Mouse (Mus musculus) heart, postnatal 10 days (tissue): ENCODE measurements at regions not wholly inside any gene's neighbourhood (a gene's known extent, or its start where the extent isn't known, plus 50 kb on each side); places are given as distances from the start of the nearest gene placed in this dataset.
A peak's percentile ranks its signal among the peaks of the same experiment; 100 is the strongest.

Experiments used
- DNase-seq, 2 experiments: peaks; one replicate each; pipeline ENCODE4 v3.0.0; 2021
- intact Hi-C: fragments of 180-260 bp; cut with DNase I; formaldehyde crosslinking; loops from one replicate; pipeline ENCODE4 v1.15.1; 2025

DNA sequence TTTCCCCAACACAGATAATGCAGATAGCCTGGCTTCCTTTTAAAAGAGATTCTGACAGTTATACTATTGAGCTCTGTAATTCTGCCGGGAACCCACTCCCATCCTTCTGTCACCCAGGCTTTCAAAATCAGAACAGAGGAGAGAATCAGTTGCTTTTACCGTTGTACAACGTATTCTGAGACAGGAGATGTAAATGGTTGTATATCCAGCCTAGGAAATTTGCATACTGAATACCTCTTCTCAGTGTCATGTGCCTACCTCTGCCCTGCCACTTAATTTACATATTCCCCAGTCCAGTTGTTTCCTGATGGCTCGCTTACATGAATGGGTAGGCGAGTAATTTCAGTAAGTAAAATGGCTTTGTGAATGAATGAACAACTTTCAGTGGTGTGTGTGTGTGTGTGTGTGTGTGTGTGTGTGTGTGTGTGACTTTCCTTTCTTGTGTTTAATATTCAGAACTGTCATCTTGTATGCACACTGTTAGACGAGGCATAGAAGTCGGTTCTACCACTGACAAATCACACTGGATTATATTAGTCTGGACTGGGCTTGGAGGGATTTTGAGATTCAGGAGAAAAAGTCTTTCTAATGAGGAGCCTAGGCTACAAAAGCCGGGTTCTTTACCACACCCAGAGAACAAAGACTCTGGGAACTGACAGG, 282.2 kb upstream of the Cdh6 start:
- intact Hi-C loops: no loop called here
- no peak for DNase-seq

DNA sequence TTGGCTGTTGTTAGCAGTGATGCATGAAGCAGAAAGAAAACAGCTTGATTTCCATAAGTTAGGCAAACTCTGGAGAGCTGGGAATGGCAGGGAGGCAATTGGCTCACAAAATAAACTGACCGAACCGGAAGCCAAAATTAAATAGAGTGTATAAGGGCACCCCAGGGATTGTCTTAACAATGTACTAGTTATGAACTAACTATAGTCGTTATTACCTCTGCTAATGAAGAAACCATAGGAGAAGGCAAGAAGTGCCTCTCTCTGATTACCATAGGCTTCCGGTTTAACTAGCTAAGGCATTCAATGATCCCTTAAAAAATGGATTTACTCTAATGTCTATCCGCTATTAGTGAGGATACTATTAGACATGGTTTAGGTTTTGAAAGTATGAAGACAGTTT, 276.9 kb upstream of the Cdh6 start:
- DNase-seq: no peak

DNA sequence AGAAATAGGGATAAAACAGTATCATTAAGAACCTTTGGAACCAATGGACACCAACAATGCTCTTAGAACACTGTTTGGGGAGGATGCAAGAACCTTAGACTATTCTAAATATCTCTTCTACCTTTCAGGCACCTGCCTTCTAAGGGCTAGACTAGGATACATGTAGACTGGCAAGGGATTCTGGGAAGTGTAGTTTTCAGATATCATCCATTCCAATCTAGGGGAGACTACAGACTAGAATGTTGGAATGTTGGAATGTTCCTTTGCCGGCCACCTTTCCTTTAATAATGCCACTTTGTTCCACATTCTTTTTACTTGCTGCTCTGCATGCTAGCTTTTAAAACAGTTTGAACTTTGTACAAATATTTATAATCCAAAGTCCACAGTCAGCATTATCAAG, 261.1 kb upstream of the Cdh6 start:
- no peak for DNase-seq
- intact Hi-C loops: no loop called here

More for the DNA sequence above, 276.9 kb upstream of the Cdh6 start:
- intact Hi-C loops: no loop called here

DNA sequence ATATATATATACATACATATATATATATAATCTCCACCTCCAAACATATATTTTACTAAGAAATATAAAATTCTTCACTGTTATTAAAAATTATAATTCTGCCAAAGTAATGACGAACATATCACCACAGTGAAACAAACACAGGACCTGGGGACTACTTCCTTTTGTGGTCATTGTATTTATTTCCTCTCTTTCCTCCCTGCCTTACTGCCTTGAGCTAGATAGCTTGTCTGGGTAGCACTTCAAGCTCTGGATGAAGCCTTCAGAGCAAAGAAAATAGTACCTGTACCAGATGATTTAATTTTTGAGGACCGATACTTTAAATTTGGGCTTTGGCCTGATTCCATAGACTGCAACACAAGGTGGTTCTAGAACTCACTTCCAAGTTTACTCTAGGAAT, 259.5 kb upstream of the Cdh6 start:
- intact Hi-C loops: no loop called here
- DNase-seq: no peak

DNA sequence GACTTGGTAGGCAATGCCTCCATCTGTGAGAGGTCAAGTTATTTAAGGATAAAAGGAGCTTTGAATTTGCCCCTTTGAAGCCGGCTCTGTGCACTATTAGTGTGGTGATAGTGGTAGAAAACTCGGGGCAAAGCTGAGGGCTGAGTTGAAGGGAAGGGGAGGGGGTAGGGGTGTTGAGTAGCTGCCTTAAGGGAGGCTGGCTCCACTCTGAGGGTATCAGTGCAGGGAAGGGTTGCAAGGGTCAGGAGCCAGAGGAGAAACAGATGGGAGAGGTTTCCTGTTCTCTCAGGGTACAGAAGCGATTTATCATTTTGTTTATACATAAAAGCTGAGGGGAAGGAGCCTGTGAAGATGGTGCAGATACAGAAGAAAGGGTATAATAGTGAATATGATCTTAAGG, 246.1 kb upstream of the Cdh6 start:
- intact Hi-C loops: no loop called here
- DNase-seq: no peak

DNA sequence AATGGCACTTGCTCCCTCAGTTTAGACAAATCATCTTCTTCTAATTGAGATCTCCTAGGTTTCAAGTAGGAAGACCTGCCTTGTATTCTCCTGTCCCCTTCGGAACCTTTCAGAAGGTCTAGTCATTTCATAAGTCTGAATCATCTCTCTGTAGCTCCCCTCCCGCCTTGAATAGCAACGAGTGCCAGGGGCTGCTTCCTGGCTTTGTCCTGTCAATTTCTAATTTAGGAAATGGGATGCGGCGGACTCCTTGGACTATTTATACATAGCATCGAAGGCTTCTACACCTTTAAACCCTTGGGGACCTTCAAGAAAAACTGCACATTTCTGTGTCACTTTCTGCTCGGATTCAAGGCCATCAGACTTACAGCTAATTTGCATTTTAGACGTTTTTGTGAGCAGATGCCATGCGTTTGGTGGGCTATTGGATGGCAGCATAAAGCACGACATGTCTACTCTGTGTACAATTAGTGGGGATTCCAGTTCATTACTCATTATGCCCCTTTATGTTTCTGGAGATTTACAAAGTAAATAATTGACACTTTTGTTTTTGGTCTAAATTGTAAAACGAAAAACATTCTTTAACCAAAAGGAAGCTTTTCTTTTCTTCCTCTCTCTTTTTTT, 236.7 kb upstream of the Cdh6 start:
- DNase-seq: peak; percentile 14 to 22
- intact Hi-C loops: no loop called here

DNA sequence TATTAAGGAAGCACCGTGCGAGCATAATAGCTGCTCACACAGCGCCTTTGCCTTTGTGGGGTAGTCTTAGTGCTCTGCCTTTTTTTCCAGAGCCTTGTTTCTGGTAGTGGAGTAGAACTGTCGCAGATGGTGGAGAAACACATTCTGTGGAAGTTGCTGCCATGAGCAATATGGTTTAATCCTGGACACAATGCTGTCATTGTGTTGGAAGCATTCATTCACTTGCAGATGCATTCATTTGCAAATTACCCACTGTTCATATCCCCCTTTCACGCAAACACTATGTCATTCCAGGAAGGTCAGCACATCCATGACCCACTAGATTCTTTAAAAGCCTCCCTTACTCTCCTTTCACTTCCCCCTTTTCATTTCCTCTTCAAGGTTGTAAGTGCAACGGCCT, 219.7 kb upstream of the Cdh6 start:
- intact Hi-C loops: no loop called here
- no peak for DNase-seq

DNA sequence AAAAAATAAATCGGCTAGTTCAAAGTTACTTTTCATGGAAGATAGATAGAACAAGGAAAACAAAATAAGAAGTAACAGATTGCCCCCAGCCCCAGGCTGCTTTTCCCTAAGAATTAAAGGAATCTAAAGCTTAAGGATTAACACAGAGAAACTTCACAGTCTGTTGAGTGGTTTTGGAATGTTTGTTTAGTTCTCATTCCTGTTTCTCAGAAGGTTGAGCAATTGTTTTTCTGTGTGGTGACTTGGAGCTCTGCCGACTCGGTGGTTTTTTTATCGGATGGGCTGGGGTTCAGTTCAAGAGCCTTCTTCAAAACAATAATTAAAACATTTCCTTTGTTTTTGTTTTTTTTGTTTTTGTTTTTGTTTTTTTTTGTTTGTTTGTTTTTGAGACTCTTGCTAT, 217.9 kb upstream of the Cdh6 start:
- intact Hi-C loops: no loop called here
- DNase-seq: no peak

DNA sequence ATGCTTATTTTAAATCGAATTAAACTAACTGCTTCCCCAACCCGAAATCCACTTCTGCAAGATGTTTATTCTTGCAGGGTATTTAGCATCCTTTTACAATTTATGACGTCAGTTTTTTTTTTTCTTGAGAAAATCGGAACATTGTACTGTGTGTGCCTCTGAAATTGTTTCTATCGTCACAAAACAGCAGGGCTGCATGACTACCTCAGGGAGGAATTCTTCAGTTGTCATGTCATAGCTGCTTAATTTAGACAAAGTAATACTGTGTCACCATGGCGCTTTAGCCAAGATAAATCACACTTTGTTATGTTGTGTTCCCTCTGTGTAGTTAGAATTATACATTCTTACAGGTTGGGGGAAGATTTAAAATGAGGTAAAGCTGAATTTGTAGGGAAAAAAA, 211.3 kb upstream of the Cdh6 start:
- peak; percentile 11 for DNase-seq
- intact Hi-C loops: loop anchor here (5.0 kb wide), 1 partner anchor 98 kb away; no protein-coding TSS in a partner anchor

DNA sequence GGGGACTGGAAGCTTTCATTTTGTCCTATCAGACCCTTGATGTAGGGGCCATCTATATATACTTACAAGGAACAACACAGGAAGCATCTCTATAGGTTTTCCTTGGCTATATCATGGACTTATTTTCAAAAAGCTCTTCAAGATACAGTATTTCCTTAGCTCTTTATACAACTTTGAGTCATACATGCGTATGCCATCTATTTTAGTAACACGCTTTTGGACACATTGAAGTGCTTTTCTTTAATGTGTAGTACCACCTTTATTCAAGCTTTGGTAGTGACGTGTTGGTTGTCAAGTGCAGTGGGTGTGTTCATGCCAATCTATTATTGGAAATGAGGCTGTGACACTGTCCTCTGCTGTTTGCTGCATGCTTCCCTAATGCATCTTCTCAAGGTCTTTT, 202.1 kb upstream of the Cdh6 start:
- intact Hi-C loops: no loop called here
- no peak for DNase-seq

DNA sequence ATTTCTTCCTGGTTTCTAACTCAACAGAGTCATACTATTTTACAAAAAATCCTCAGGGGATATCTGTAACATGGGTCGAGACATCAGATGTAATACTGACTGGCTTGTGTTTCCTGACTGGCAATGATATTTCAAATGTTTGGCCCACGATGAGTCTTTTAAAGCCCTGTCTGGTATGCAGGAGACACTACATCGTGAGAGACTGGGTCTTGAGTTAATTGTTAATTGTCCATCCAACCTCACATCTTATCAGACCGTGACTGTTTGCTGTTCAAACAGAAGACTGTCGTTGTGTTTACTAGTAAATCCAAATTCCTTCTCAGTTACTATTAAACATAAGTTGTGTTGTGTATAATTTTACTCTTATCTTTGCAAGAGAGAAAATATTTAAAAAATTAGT, 195.3 kb upstream of the Cdh6 start:
- DNase-seq: no peak
- intact Hi-C loops: no loop called here

DNA sequence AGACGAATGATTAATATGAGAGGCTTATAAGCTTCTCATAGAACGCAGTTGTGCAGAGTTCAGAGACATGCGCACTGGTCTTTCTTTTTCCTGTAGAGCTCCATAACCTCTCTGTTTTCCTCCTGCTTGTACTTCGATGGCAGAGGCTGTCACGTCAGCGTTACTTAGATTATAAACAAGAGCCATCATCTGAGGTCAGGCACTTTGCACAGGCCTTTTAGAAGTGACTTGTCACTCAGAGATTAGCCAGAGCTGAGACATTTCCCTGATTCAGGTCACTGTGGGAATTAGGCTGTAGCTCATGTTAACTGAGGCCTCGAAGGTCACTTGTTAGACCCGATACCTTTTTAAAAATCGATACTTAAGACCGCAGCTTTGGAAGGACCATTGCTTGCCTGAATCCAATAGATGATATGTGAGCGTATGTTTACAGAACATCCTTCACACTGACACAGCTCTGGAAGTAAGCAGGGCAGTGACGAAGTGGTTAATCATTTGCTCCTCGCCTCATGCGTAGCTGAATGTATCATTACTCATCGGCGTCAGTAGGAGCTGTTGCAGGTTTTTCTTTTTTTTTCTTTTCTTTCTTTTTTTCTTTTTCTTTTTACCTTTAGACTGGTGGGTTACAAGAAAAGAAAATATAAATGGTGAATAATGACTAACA, 193.9 kb upstream of the Cdh6 start:
- no peak for DNase-seq

DNA sequence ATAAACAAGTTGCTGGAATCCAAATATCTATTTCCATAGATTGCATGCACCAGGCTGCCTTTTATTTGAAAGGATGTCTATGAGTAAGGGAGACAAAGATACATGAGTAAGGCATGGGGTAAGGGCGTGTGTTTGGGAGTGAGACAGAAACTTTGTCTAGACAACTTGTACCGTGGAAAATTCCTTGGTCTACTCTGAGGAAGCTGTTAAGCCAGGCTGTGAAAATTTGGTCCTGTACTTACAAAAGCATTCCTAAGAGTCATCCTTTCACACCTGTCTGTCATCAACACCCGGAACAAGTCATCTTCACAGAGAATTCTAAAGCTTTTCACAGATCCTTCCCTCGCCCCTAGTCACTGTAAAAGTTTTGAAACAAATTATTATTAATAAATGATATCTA, 193.1 kb upstream of the Cdh6 start:
- intact Hi-C loops: no loop called here
- no peak for DNase-seq

More for the DNA sequence above, 193.9 kb upstream of the Cdh6 start:
- intact Hi-C loops: no loop called here

DNA sequence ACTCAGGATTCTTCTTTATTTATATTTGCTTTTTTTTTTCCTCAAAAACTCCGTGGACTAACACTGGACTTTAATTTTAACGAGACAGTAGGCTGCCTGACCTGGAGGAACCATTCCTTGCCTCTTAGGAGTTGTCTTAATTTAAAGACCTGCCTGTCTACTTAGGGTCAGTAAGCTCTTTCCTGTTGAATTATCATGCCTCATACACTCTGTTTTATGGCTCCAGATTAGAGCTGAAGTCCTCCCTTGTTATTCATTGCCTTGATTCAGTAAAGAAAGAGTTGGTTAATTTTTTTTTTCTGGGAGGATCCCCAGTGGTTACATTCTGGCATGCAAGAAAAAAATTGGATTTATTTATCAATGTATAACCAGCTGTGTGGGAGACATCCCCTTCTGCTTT, 187.3 kb upstream of the Cdh6 start:
- intact Hi-C loops: no loop called here
- DNase-seq: no peak

DNA sequence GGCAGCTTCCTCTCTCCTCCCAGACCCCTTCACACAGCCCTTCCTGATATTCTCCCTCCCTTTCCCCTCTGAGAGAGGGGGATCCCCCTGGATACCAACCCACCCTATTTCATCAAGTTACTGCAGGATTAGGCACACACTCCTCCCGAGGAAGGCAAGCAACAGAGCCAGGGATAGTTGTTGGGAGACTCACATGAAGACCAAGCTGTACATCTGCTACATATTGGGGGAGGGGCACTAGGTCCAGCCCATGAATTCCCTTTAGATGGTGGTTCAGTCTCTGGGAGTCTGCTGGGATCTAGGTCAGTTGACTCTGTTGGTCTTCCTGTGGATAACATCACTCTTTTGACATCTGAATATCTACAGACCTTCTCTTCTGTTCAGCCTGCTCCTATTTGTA, 185.6 kb upstream of the Cdh6 start:
- no peak for DNase-seq
- intact Hi-C loops: no loop called here

DNA sequence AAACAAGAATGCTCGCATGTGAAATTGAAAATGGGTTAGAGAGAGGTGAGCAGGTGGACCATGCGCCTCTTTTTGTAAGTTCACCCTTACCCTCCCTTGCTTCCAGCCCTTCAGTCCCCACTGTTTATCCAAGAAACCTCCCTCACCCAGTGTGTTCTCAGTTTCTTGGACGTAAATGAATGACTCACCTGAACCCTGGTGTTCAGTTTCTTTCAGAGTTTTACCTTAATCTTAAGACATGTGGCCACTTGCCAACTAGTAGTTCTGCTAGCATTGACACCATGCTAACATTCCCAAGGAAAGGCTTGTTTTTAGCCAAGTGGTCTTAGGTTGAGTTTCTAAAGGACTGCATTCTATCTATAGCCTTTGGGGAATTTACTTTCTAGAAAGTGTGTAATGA, 176.8 kb upstream of the Cdh6 start:
- intact Hi-C loops: no loop called here

DNA sequence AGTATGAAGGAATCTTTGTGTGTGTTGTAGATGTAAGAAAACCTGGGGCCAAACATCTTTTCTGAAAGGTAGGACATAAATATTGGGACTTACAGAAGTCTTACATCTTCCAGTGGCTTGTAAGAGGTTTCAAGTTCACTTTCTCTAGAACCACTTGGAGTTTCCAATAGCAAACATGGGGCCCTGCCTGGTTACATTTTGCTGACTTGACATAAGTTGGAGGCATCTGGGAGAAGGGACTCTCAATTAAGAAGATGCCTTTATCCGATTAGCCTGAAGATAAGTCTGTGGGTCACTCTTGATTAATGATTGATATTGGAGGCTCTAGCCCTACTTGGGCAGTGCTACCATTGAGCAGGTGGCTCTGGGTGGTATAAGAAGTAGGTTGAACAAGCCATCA, 162.9 kb upstream of the Cdh6 start:
- intact Hi-C loops: no loop called here
- DNase-seq: no peak

More for the DNA sequence above, 176.8 kb upstream of the Cdh6 start:
- no peak for DNase-seq

DNA sequence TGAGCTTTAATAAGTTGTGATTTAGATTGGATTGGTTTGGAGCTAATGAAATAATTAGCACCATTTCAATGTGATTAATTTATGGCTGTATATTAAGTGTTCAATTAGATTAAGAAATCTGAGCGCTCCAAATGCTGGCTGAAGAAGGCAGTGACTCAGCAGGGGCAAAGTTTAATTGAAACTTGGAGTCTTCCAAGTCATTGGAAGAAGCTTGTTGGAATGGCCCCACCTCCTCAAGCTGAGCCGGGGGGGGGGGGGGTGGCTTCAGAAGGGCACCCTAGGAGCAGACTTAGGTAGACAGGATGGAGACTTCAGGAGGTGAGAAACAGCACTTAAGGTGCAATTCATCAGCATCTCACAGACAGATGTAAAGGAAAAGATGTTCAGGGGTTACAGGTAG, 151.0 kb upstream of the Cdh6 start:
- DNase-seq: no peak
- intact Hi-C loops: no loop called here

DNA sequence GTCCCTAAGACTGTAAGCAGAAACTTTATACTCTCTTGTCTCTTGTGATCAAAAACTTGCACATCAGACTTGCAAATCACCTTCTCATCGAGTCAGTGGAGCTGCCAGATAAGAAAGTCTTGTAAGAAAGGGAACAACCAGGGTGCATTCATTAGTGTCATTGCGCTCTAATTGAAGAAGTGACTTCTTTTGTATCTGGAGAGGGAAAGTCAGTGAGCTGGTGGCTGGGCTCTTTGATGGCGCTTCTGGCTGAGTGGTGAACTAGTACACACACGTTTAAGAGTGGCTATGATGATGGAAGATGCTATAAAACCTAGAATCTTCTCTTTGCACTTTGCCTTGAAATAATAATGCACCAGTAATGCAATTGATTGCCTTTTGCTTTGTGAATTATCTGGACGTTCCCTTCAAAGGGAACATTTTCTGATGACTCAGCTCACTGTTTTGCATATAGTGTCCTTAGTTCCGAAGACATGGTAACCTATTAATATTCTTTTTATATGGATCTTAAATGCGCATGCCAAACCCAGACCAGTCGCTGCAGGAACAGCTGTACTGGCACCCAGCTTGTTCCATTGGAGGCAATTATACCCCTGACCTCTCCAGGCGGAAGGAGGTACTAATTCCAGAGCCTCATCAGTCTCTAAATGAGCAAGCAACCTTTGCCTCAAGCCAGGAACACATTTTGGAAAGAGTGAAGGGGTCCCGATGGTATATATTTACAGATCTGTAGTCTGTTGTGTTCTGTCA, 147.3 kb upstream of the Cdh6 start:
- intact Hi-C loops: no loop called here
- no peak for DNase-seq

DNA sequence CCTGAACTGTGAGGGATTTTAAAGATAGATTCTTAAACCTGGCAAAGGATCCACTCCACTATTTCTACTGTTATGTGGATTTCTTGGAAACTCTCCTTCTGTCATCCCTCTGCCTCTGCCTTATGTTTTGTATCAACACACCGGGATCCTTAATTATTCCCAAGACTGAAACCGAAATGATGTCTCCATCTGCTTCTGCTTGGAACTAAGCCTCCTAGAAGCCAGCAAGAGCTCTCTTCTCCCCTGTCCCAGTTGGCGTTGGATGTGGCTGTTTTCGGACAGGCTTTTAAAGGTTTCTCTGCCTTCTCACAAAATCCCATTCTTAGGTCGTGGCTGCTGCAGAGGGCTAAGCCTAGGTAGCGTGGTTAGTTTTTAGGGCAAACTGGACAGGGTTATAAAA, 131.1 kb upstream of the Cdh6 start:
- DNase-seq: no peak
- intact Hi-C loops: no loop called here

DNA sequence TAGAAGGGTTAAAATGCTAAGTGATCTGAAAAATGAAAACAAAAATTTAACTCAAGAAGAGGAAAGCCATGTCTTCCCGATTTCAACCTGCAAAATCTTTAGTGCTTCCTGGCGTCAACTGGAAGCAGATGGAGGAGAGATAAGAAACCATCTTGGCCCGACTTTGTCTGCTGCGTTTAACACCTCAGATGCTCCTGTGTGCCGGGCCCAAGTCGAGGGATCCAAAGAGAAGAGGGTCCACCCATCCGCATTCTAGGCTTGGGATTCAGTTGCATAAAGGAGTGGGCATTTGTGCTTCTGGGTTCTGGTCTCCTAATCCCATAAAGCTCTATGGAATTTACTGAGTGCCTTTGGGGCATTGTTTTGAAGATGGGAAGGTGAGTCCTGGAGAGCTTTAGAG, 130.0 kb upstream of the Cdh6 start:
- DNase-seq: no peak
- intact Hi-C loops: no loop called here

DNA sequence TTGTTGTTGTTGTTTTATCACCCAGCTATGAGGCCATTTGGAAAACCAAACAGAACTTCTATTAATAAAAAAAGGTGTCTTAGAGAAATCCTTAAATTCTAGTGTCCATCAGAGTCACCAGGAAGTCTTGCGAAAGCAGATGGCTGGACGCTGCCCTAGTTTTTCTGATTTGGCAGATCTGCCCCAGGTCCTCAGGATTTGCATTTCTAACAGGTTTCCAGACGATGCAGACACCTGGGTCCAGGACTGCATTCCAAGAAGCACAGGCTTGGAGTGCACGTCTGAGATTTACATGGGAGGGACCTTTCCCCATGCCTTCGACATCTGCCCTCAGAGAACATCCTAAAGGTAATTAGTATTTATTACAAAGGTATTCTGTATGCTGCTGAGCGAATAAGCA, 129.2 kb upstream of the Cdh6 start:
- no peak for DNase-seq
- intact Hi-C loops: no loop called here
